Mouse (Mus musculus) G1E (cell line): ENCODE results near the gene Yars.

Source experiments
- CTCF ChIP-seq: IDR thresholded peaks from 2 replicates; pipeline ENCODE4 v1.5.1; 2012; ENCODE audit warnings: low read depth, low read length, inconsistent platforms, mixed read lengths
- GATA1 ChIP-seq: IDR thresholded peaks from 2 replicates; pipeline ENCODE4 v1.6.1; 2012; ENCODE audit warnings: borderline replicate concordance, low read length, inconsistent platforms, mixed read lengths
- GATA2 ChIP-seq: IDR thresholded peaks from 2 replicates; pipeline ENCODE4 v1.6.1; 2012; ENCODE audit warnings: low read depth, low read length, inconsistent platforms, borderline replicate concordance
- POLR2AphosphoS5 ChIP-seq: IDR thresholded peaks from 2 replicates; pipeline ENCODE4 v1.6.1; 2012; ENCODE audit warnings: low read depth, low read length, inconsistent platforms; ENCODE audit not compliant: insufficient replicate concordance
- TAL1 ChIP-seq: conservative IDR thresholded peaks from 2 replicates; pipeline ENCODE4 v1.6.1; 2012; ENCODE audit warnings: low read depth, low read length, inconsistent platforms, mixed read lengths

GRCm38 (mm10) chr4:129263225-129264021 is 73.9 kb downstream of the Yars start:
- TF ChIP-seq CTCF (no peak), GATA1 (no peak), TAL1 (no peak; the same call in 1 of the 2 replicates), POLR2AphosphoS5 (no peak), GATA2 (no peak)
